Mouse (Mus musculus) limb, embryonic 14.5 days (tissue): Measurements from ENCODE around the gene Dvl1. TPM values are rescaled to one million over a fixed set of nuclear protein-coding genes. Genes with fewer than 3 reads are reported as not detected.

Source experiments
- ATAC-seq: fragments of 200-750 bp; cut with Nextera tagmentation; 2 replicates; pipeline ENCODE4 v1.8.0; 2017; ENCODE audit warnings: low read depth, moderate number of reproducible peaks, moderate TSS enrichment; ENCODE audit not compliant: low FRiP score
- DNase-seq: peaks from one replicate; pipeline ENCODE4 v3.0.0-alpha.2; 2015; ENCODE audit warnings: low spot score
- H3K27ac ChIP-seq: fragments of 300-500 bp; sonication (generic); replicated peaks from 2 replicates; pipeline ENCODE4 v1.5.1; 2014; ENCODE audit warnings: low read depth, mild to moderate bottlenecking, low read length, moderate library complexity, mixed read lengths
- H3K27me3 ChIP-seq: fragments of 300-500 bp; sonication (generic); 2 replicates; pipeline ENCODE4 v1.6.1; 2014; ENCODE audit warnings: low read length, mixed read lengths; ENCODE audit not compliant: control insufficient read depth, insufficient read depth
- H3K36me3 ChIP-seq: fragments of 300-500 bp; sonication (generic); 2 replicates; pipeline ENCODE4 v1.6.1; 2014; ENCODE audit warnings: mild to moderate bottlenecking, low read length, moderate library complexity, mixed read lengths; ENCODE audit not compliant: control insufficient read depth, insufficient read depth
- H3K4me1 ChIP-seq: fragments of 300-500 bp; sonication (generic); 2 replicates; pipeline ENCODE4 v1.6.1; 2014; ENCODE audit warnings: antibody characterized with exemption, low read length, mixed read lengths; ENCODE audit not compliant: control insufficient read depth, insufficient read depth
- H3K4me2 ChIP-seq: fragments of 300-500 bp; sonication (generic); replicated peaks from 2 replicates; pipeline ENCODE4 v1.6.1; 2014; ENCODE audit warnings: low read depth, mild to moderate bottlenecking, low read length, moderate library complexity; ENCODE audit not compliant: severe bottlenecking
- H3K4me3 ChIP-seq: fragments of 300-500 bp; sonication (generic); replicated peaks from 2 replicates; pipeline ENCODE4 v1.5.1; 2014; ENCODE audit warnings: low read length
- H3K9ac ChIP-seq: fragments of 300-500 bp; sonication (generic); 2 replicates; pipeline ENCODE4 v1.6.1; 2014; ENCODE audit warnings: mild to moderate bottlenecking, low read depth, low read length, moderate library complexity; ENCODE audit not compliant: severe bottlenecking
- H3K9me3 ChIP-seq: fragments of 300-500 bp; sonication (generic); 2 replicates; pipeline ENCODE4 v1.6.1; 2016; ENCODE audit warnings: low read length; ENCODE audit not compliant: control insufficient read depth
- POLR2A ChIP-seq: fragments of 200-500 bp; IDR thresholded peaks from 2 replicates; pipeline ENCODE4 v1.8.0; 2012; ENCODE audit warnings: inconsistent platforms, mild to moderate bottlenecking, moderate library complexity, borderline replicate concordance; ENCODE audit not compliant: insufficient read depth, insufficient read length; ENCODE audit errors: extremely low read depth
- WGBS: fragments of 180-500 bp; shearing (Covaris S2); extraction: QIAGEN DNeasy Blood & Tissue Kit; methylation state at CpG from one replicate; pipeline ENCODE4 v1.1.7; 2014; 5-methylcytosine and 5-hydroxymethylcytosine counted together
- polyA plus RNA-seq, 2 experiments: library from polyadenylated mRNA; depleted of rRNA in 1 of 2; stranded (reverse) in 1 of 2; unstranded in 1 of 2; fragments of >200 nt; fragmentation: Nextera tagmentation in 1 of 2; extraction: Ambion mirVana in 1 of 2; gene quantifications; 2 replicates each; pipeline versions ENCODE4 v1.2.1 to v1.2.3; 2012 to 2014

Dvl1 gene
- polyA plus RNA-seq, 2 experiments: 17.4 to 92.9 TPM

DNA sequence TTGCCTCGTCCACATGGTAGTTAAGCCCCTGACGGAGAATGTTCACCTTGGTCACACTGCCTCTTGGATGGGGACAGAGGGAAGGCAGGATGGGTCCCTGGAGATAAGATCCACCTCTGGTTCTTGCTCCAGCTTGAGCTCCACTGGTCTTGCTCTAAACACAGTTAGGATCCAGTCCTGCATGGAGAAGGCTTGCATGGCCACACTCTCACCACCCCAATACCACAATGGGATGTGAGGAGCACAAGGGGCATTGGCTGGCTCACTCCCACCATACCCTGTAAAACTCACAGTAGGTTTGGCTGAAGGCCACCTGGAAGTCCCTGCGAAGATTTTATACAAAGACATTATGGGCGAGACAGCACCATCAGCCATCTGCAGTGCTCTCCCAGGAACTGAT, 61.5 kb downstream of the Dvl1 start:
- no peak overlapping the region for H3K27ac ChIP-seq
- H3K36me3 ChIP-seq: peaks cover 7% of the 10 kb centered on the region; the same call in 1 of the 2 replicates
- WGBS: 81% methylated on average over 4 of the region's 4 CpGs
- no peak overlapping the region for H3K4me3 ChIP-seq
- H3K9ac ChIP-seq: no peak overlapping the region
- DNase-seq (no peak), ATAC-seq (no peak)
- H3K4me1 ChIP-seq: no peaks in the 10 kb centered on the region
- no peaks in the 10 kb centered on the region for H3K27me3 ChIP-seq
- no peak overlapping the region for H3K4me2 ChIP-seq
- no peak for TF ChIP-seq POLR2A
- H3K9me3 ChIP-seq: no peaks in the 10 kb centered on the region

Other genes starting within 250 kb of the Dvl1 start
- gene Slc35e2, start 246.0 kb upstream of the Dvl1 start, polyA plus RNA-seq (2012; rRNA removed): 10.9 and 13.8 TPM in 2 replicates
- 8.5 and 10.8 TPM in 2 replicates for gene Slc35e2, start 246.0 kb upstream of the Dvl1 start, polyA plus RNA-seq (2014; fragmentation: Nextera tagmentation; extraction: Ambion mirVana)
- 45.3 and 65.6 TPM in 2 replicates for gene Cdk11b, start 222.5 kb upstream of the Dvl1 start, polyA plus RNA-seq (2012; rRNA removed)
- gene Cdk11b, start 222.5 kb upstream of the Dvl1 start, polyA plus RNA-seq (2014; fragmentation: Nextera tagmentation; extraction: Ambion mirVana): 53.9 and 60.1 TPM in 2 replicates
- not detected in 2 replicates for gene Gm10563, start 202.0 kb upstream of the Dvl1 start, polyA plus RNA-seq (2012; rRNA removed)
- not detected in 2 replicates for gene Gm10563, start 202.0 kb upstream of the Dvl1 start, polyA plus RNA-seq (2014; fragmentation: Nextera tagmentation; extraction: Ambion mirVana)
- 34.7 and 42.7 TPM in 2 replicates for gene Mmp23, start 194.0 kb upstream of the Dvl1 start, polyA plus RNA-seq (2012; rRNA removed)
- gene Mmp23, start 194.0 kb upstream of the Dvl1 start, polyA plus RNA-seq (2014; fragmentation: Nextera tagmentation; extraction: Ambion mirVana): 17.3 and 19.8 TPM in 2 replicates
- gene Mib2, start 178.2 kb upstream of the Dvl1 start, polyA plus RNA-seq (2012; rRNA removed): 77.4 and 97.5 TPM in 2 replicates
- gene Mib2, start 178.2 kb upstream of the Dvl1 start, polyA plus RNA-seq (2014; fragmentation: Nextera tagmentation; extraction: Ambion mirVana): 29.5 and 32.1 TPM in 2 replicates
- 31.0 and 46.5 TPM in 2 replicates for gene Fndc10, start 153.1 kb upstream of the Dvl1 start, polyA plus RNA-seq (2012; rRNA removed)
- 8.1 and 9.4 TPM in 2 replicates for gene Fndc10, start 153.1 kb upstream of the Dvl1 start, polyA plus RNA-seq (2014; fragmentation: Nextera tagmentation; extraction: Ambion mirVana)
- 105 and 115 TPM in 2 replicates for gene Ssu72, start 142.6 kb upstream of the Dvl1 start, polyA plus RNA-seq (2012; rRNA removed)
- gene Ssu72, start 142.6 kb upstream of the Dvl1 start, polyA plus RNA-seq (2014; fragmentation: Nextera tagmentation; extraction: Ambion mirVana): 131 and 135 TPM in 2 replicates
- 3.7 and 4.0 TPM in 2 replicates for gene Tmem240, start 112.6 kb upstream of the Dvl1 start, polyA plus RNA-seq (2012; rRNA removed)
- 0.88 and 1.1 TPM in 2 replicates for gene Tmem240, start 112.6 kb upstream of the Dvl1 start, polyA plus RNA-seq (2014; fragmentation: Nextera tagmentation; extraction: Ambion mirVana)
- 117 and 135 TPM in 2 replicates for gene Atad3a, start 86.3 kb upstream of the Dvl1 start, polyA plus RNA-seq (2012; rRNA removed)
- 84.8 and 85.2 TPM in 2 replicates for gene Atad3a, start 86.3 kb upstream of the Dvl1 start, polyA plus RNA-seq (2014; fragmentation: Nextera tagmentation; extraction: Ambion mirVana)
- 12.4 and 14.9 TPM in 2 replicates for gene Vwa1, start 72.7 kb upstream of the Dvl1 start, polyA plus RNA-seq (2012; rRNA removed)
- 11.9 and 13.9 TPM in 2 replicates for gene Vwa1, start 72.7 kb upstream of the Dvl1 start, polyA plus RNA-seq (2014; fragmentation: Nextera tagmentation; extraction: Ambion mirVana)
- 2.0 and 2.6 TPM in 2 replicates for gene Tmem88b, start 61.5 kb upstream of the Dvl1 start, polyA plus RNA-seq (2012; rRNA removed)
- gene Tmem88b, start 61.5 kb upstream of the Dvl1 start, polyA plus RNA-seq (2014; fragmentation: Nextera tagmentation; extraction: Ambion mirVana): 0.48 and 0.67 TPM in 2 replicates
- 0.23 TPM in 1 of 2 replicates, not detected in the other for gene Ankrd65, start 57.0 kb upstream of the Dvl1 start, polyA plus RNA-seq (2012; rRNA removed)
- gene Ankrd65, start 57.0 kb upstream of the Dvl1 start, polyA plus RNA-seq (2014; fragmentation: Nextera tagmentation; extraction: Ambion mirVana): not detected in 2 replicates
- gene Mrpl20, start 44.5 kb upstream of the Dvl1 start, polyA plus RNA-seq (2012; rRNA removed): 72.2 and 97.5 TPM in 2 replicates
- 199 and 215 TPM in 2 replicates for gene Mrpl20, start 44.5 kb upstream of the Dvl1 start, polyA plus RNA-seq (2014; fragmentation: Nextera tagmentation; extraction: Ambion mirVana)
- gene Ccnl2, start 34.9 kb upstream of the Dvl1 start, polyA plus RNA-seq (2012; rRNA removed): 273 and 304 TPM in 2 replicates
- 190 and 199 TPM in 2 replicates for gene Ccnl2, start 34.9 kb upstream of the Dvl1 start, polyA plus RNA-seq (2014; fragmentation: Nextera tagmentation; extraction: Ambion mirVana)
- 112 and 114 TPM in 2 replicates for gene Aurkaip1, start 16.1 kb upstream of the Dvl1 start, polyA plus RNA-seq (2012; rRNA removed)
- gene Aurkaip1, start 16.1 kb upstream of the Dvl1 start, polyA plus RNA-seq (2014; fragmentation: Nextera tagmentation; extraction: Ambion mirVana): 126 and 129 TPM in 2 replicates
- 218 and 302 TPM in 2 replicates for gene Mxra8, start 7.7 kb upstream of the Dvl1 start, polyA plus RNA-seq (2012; rRNA removed)
- 109 and 120 TPM in 2 replicates for gene Mxra8, start 7.7 kb upstream of the Dvl1 start, polyA plus RNA-seq (2014; fragmentation: Nextera tagmentation; extraction: Ambion mirVana)
- gene Tas1r3, start 16.0 kb downstream of the Dvl1 start, polyA plus RNA-seq (2012; rRNA removed): 0.31 and 0.51 TPM in 2 replicates
- gene Tas1r3, start 16.0 kb downstream of the Dvl1 start, polyA plus RNA-seq (2014; fragmentation: Nextera tagmentation; extraction: Ambion mirVana): 0.32 and 0.37 TPM in 2 replicates
- 15.0 and 20.5 TPM in 2 replicates for gene Cptp, start 22.0 kb downstream of the Dvl1 start, polyA plus RNA-seq (2012; rRNA removed)
- 16.3 and 19.2 TPM in 2 replicates for gene Cptp, start 22.0 kb downstream of the Dvl1 start, polyA plus RNA-seq (2014; fragmentation: Nextera tagmentation; extraction: Ambion mirVana)
- 57.4 and 60.7 TPM in 2 replicates for gene Ints11, start 22.1 kb downstream of the Dvl1 start, polyA plus RNA-seq (2012; rRNA removed)
- 63.7 and 75.4 TPM in 2 replicates for gene Ints11, start 22.1 kb downstream of the Dvl1 start, polyA plus RNA-seq (2014; fragmentation: Nextera tagmentation; extraction: Ambion mirVana)
- gene Pusl1, start 44.4 kb downstream of the Dvl1 start, polyA plus RNA-seq (2012; rRNA removed): 95.7 and 125 TPM in 2 replicates
- 54.9 and 57.2 TPM in 2 replicates for gene Pusl1, start 44.4 kb downstream of the Dvl1 start, polyA plus RNA-seq (2014; fragmentation: Nextera tagmentation; extraction: Ambion mirVana)
- gene Acap3, start 44.4 kb downstream of the Dvl1 start, polyA plus RNA-seq (2012; rRNA removed): 33.8 and 41.6 TPM in 2 replicates
- gene Acap3, start 44.4 kb downstream of the Dvl1 start, polyA plus RNA-seq (2014; fragmentation: Nextera tagmentation; extraction: Ambion mirVana): 19.8 and 22.6 TPM in 2 replicates
- 106 and 117 TPM in 2 replicates for gene Ube2j2, start 96.4 kb downstream of the Dvl1 start, polyA plus RNA-seq (2012; rRNA removed)
- gene Ube2j2, start 96.4 kb downstream of the Dvl1 start, polyA plus RNA-seq (2014; fragmentation: Nextera tagmentation; extraction: Ambion mirVana): 122 and 126 TPM in 2 replicates
- 37.0 and 44.3 TPM in 2 replicates for gene C1qtnf12, start 114.9 kb downstream of the Dvl1 start, polyA plus RNA-seq (2012; rRNA removed)
- 52.3 and 56.6 TPM in 2 replicates for gene C1qtnf12, start 114.9 kb downstream of the Dvl1 start, polyA plus RNA-seq (2014; fragmentation: Nextera tagmentation; extraction: Ambion mirVana)
- gene B3galt6, start 145.2 kb downstream of the Dvl1 start, polyA plus RNA-seq (2012; rRNA removed): 11.3 and 15.2 TPM in 2 replicates
- gene B3galt6, start 145.2 kb downstream of the Dvl1 start, polyA plus RNA-seq (2014; fragmentation: Nextera tagmentation; extraction: Ambion mirVana): 17.0 and 18.8 TPM in 2 replicates
- gene Sdf4, start 145.5 kb downstream of the Dvl1 start, polyA plus RNA-seq (2012; rRNA removed): 52.4 and 74.5 TPM in 2 replicates
- gene Sdf4, start 145.5 kb downstream of the Dvl1 start, polyA plus RNA-seq (2014; fragmentation: Nextera tagmentation; extraction: Ambion mirVana): 171 TPM in 2 replicates
- gene Tnfrsf4, start 166.4 kb downstream of the Dvl1 start, polyA plus RNA-seq (2012; rRNA removed): 4.8 and 5.8 TPM in 2 replicates
- gene Tnfrsf4, start 166.4 kb downstream of the Dvl1 start, polyA plus RNA-seq (2014; fragmentation: Nextera tagmentation; extraction: Ambion mirVana): 0.58 and 0.65 TPM in 2 replicates
- 1.9 TPM in 2 replicates for gene Tnfrsf18, start 178.8 kb downstream of the Dvl1 start, polyA plus RNA-seq (2012; rRNA removed)
- gene Tnfrsf18, start 178.8 kb downstream of the Dvl1 start, polyA plus RNA-seq (2014; fragmentation: Nextera tagmentation; extraction: Ambion mirVana): 3.7 and 4.7 TPM in 2 replicates
- 4.0 and 4.2 TPM in 2 replicates for gene Ttll10, start 212.0 kb downstream of the Dvl1 start, polyA plus RNA-seq (2012; rRNA removed)
- gene Ttll10, start 212.0 kb downstream of the Dvl1 start, polyA plus RNA-seq (2014; fragmentation: Nextera tagmentation; extraction: Ambion mirVana): 2.4 and 2.6 TPM in 2 replicates